Mouse (Mus musculus) macrophage (primary cell): Measurements from ENCODE around the gene Pde4d. TPM values are rescaled to one million over a fixed set of nuclear protein-coding genes. Genes with fewer than 3 reads are reported as not detected.

ENCODE experiments used
- H3K27ac ChIP-seq: fragments of 350-480 bp; formaldehyde crosslinking; 2 replicates; pipeline ENCODE4 v1.9.0; 2021
- H3K36me3 ChIP-seq: fragments of 350-480 bp; formaldehyde crosslinking; 2 replicates; pipeline ENCODE4 v1.9.0; 2021; ENCODE audit errors: inconsistent target
- H3K4me3 ChIP-seq: fragments of 350-480 bp; formaldehyde crosslinking; 2 replicates; pipeline ENCODE4 v1.9.0; 2021; ENCODE audit errors: inconsistent target
- H3K79me2 ChIP-seq: fragments of 350-480 bp; formaldehyde crosslinking; 2 replicates; pipeline ENCODE4 v1.9.0; 2021; ENCODE audit errors: inconsistent target
- WGBS: methylation state at CpG from one replicate; pipeline ENCODE4 v1.1.7; 2026; ENCODE audit warnings: inconsistent platforms; ENCODE audit not compliant: missing documents; 5-methylcytosine and 5-hydroxymethylcytosine counted together
- polyA plus RNA-seq: library from polyadenylated mRNA; stranded (reverse); fragments of 250-400 nt; gene quantifications from 3 replicates; pipeline ENCODE4 v1.2.4, GENCODE M21; 2018; ENCODE audit warnings: inconsistent platforms

Pde4d gene
- polyA plus RNA-seq, 1 experiment from 2014 or later: 0.82 TPM

DNA sequence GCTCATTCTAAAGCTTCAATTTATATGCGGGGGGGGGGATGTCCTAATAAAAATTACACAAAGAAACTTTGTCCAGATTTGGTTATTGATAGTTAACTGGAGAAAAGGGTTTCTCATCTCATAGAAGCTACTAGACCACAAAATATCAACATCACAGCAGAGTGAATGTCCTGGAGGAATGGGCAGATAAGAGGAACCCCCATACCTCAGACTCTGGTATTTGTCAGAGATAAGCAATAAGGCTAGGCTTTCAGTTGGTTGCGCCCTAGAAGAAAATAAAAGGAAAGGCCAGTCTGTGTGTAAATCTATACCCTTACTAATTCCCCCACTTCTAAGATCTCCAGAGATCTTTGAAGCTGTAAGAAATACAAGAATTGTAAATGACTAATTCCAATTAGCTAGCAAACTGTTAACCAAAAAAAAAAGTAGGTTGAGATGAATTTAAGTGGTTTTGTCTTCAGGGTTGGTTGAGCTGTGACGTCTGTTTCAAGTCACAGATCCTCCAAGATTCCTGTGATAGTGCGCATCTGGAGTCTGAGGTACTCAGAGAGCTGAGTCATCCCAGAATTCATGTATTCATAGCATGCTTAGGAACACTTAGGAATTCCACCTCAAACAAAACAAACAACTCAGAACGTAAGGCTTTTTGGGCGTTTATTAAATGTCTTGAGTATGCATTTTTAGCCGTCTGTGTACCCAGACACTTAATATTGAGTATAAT, 1197.9 kb downstream of the Pde4d start:
- Histone ChIP-seq H3K4me3 (no peak overlapping the region), H3K27ac (no peak overlapping the region), H3K79me2 (no peaks in the 10 kb centered on the region), H3K36me3 (no peaks in the 10 kb centered on the region)
- 91% methylated on average over 7 of the region's 7 CpGs for WGBS

GRCm38 (mm10) chr13:109648311-109648710, 1198.6 kb downstream of the Pde4d start:
- H3K27ac ChIP-seq: no peak overlapping the region
- H3K4me3 ChIP-seq: no peak overlapping the region
- no peaks in the 10 kb centered on the region for H3K36me3 ChIP-seq
- WGBS: 86% methylated on average over 2 of the region's 3 CpGs
- H3K79me2 ChIP-seq: no peaks in the 10 kb centered on the region

- no peak overlapping the region for H3K27ac ChIP-seq
- 83% methylated on average over 10 of the region's 10 CpGs for WGBS
- H3K36me3 ChIP-seq: no peaks in the 10 kb centered on the region
- H3K79me2 ChIP-seq: no peaks in the 10 kb centered on the region
- H3K4me3 ChIP-seq: no peak overlapping the region
These were observed 1202.2 kb downstream of the Pde4d start for GRCm38 (mm10) chr13:109651790-109652605.

- H3K36me3 ChIP-seq: no peaks in the 10 kb centered on the region
- 27% methylated on average over 7 of the region's 7 CpGs for WGBS
- no peak overlapping the region for H3K27ac ChIP-seq
- H3K4me3 ChIP-seq: no peak overlapping the region
- H3K79me2 ChIP-seq: no peaks in the 10 kb centered on the region
These were observed 1202.9 kb downstream of the Pde4d start for GRCm38 (mm10) chr13:109652631-109653030.

DNA sequence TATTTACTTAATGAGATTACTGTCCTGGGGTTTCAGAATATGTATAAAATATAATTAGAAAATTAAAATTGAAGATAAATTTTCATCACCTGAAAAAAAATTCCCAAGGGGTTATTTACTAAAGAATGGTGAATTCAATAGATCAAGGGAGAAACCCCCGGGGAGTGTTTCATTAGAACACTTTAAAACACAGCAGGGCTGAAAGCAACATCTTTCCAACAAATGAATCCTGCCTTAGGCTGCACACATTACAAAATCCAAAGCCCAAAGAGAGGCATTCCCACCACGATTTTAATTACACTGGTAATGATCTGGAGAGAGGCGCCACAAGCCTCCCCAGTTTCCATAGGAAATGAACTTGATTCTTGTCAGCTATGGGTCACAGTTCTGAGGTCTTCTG, 1205.6 kb downstream of the Pde4d start:
- H3K79me2 ChIP-seq: no peaks in the 10 kb centered on the region
- H3K36me3 ChIP-seq: no peaks in the 10 kb centered on the region
- H3K4me3 ChIP-seq: no peak overlapping the region
- no peak overlapping the region for H3K27ac ChIP-seq
- WGBS: 100% methylated on average over 3 of the region's 3 CpGs

DNA sequence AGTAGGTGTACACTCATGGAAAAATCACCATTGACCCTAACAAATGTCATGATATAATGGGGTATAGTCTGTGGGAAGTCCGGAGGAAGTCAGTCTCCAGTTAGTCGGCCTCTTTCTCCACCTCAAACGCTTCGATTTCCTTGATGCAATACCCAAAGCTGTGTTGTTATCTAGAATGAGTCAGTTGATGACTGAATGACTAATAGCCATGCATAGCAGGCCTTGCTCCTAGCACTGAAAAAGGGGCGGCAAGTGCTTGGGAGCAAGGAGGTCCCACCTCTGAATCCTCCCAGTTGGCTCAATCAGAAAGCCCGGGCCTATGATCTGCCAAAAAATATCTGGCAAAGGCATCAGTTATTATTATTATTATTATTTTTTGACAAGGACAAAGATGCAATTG, 1209.4 kb downstream of the Pde4d start:
- 55% methylated on average over 6 of the region's 6 CpGs for WGBS
- Histone ChIP-seq H3K36me3 (no peaks in the 10 kb centered on the region), H3K4me3 (no peak overlapping the region), H3K79me2 (no peaks in the 10 kb centered on the region), H3K27ac (no peak overlapping the region)

GRCm38 (mm10) chr13:109661345-109661744, 1211.6 kb downstream of the Pde4d start:
- Histone ChIP-seq H3K36me3 (no peaks in the 10 kb centered on the region), H3K79me2 (no peaks in the 10 kb centered on the region), H3K4me3 (no peak overlapping the region), H3K27ac (no peak overlapping the region)
- WGBS: 92% methylated on average over 3 of the region's 3 CpGs

GRCm38 (mm10) chr13:109662099-109662498, 1212.4 kb downstream of the Pde4d start:
- H3K36me3 ChIP-seq: no peaks in the 10 kb centered on the region
- H3K4me3 ChIP-seq: no peak overlapping the region
- 97% methylated on average over 5 of the region's 5 CpGs for whole genome bisulfite sequencing
- H3K27ac ChIP-seq: no peak overlapping the region
- H3K79me2 ChIP-seq: no peaks in the 10 kb centered on the region

GRCm38 (mm10) chr13:109662731-109663130, 1213.0 kb downstream of the Pde4d start:
- no peak overlapping the region for H3K4me3 ChIP-seq
- 96% methylated on average over 3 of the region's 3 CpGs for WGBS

DNA sequence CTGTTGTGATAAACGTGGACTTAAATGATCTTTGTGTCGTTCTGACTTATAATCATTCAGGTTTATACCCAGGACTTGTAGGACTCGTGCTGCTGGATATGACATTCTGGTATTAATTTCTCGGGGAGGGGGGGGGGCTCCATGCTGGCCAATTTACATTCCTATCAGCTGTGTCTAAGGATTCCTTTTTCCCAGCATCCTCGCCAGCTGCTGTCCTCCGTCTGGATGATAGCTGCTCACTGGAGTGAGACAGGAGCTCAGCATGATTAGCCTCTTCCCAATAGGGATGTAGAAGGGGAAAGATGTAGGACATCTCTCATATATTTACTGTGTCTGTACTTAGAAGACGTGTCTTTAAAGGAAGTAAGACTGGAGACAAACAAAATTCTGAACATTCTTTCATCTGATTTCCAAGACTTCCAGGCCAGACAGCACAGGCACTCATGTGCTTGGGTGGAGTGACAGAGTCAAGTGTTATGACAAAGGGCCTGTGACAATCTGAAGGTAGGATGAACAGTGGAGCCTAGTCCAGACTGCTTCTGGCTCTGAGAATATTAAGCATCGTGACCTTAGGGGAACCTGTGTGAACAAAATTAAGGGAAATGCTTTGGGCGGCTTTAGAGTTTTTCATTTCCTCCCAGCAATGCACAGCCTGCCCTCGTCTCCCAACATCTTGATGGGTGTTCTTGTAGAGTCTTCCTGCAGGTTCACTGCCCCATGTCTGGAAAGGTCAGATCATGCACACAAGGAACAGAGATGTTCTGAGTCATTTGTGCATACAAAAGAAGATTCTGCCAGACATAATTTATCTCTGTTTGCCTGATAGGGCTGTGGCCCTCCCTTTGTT, 1215.4 kb downstream of the Pde4d start:
- no peaks in the 10 kb centered on the region for H3K36me3 ChIP-seq
- H3K4me3 ChIP-seq: no peak overlapping the region
- no peaks in the 10 kb centered on the region for H3K79me2 ChIP-seq
- WGBS: 79% methylated on average over 10 of the region's 10 CpGs
- no peak overlapping the region for H3K27ac ChIP-seq

More at GRCm38 (mm10) chr13:109662731-109663130, 1213.0 kb downstream of the Pde4d start:
- Histone ChIP-seq H3K36me3 (no peaks in the 10 kb centered on the region), H3K79me2 (no peaks in the 10 kb centered on the region), H3K27ac (no peak overlapping the region)

- Histone ChIP-seq H3K36me3 (no peaks in the 10 kb centered on the region), H3K79me2 (no peaks in the 10 kb centered on the region), H3K4me3 (no peak overlapping the region), H3K27ac (no peak overlapping the region)
- WGBS: 95% methylated on average over 10 of the region's 10 CpGs
These were observed 1216.2 kb downstream of the Pde4d start for GRCm38 (mm10) chr13:109665803-109666403.

- Histone ChIP-seq H3K4me3 (no peak overlapping the region), H3K27ac (no peak overlapping the region)
- WGBS: 96% methylated on average over 4 of the region's 4 CpGs
These were observed 1220.2 kb downstream of the Pde4d start for GRCm38 (mm10) chr13:109669965-109670364.

DNA sequence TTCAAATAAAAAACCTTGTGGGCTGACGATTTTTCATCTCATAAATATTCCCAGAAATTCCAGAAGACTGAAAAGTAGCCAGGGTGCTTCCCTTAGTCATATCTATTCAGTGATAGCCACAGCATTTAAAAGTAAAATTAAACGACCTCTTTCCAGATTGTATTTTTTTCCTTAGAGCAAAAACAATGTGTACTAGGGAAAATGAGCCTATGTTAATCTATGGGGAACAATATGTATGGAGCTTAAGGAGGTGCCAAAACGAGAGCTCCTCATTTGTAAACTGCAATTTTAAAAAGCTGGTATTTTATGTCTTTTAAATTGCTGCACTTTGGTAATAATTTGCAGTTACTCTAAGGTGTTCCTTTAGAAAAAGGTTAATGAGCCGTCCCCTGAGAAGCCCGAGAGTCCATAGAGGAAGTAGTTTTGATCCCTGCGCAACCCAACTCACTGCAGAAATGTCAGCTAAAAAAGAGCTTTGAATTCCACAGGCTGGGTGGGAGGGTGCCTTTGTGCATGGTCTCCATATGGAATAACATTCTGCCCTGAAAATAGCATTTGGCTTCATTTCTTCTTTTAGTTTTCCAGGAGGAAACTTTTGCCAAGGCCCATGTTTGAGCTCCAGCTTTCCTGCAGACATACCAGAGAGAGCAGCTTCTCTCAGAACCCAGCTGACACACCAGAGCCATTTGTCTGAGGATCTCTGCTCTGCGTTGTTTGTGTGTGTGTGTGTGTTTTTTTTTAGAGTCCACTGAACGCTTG, 1222.0 kb downstream of the Pde4d start:
- Histone ChIP-seq H3K79me2 (no peaks in the 10 kb centered on the region), H3K4me3 (no peak overlapping the region), H3K36me3 (no peaks in the 10 kb centered on the region), H3K27ac (no peak overlapping the region)
- 75% methylated on average over 8 of the region's 8 CpGs for WGBS

More at GRCm38 (mm10) chr13:109669965-109670364, 1220.2 kb downstream of the Pde4d start:
- H3K79me2 ChIP-seq: no peaks in the 10 kb centered on the region
- H3K36me3 ChIP-seq: no peaks in the 10 kb centered on the region

DNA sequence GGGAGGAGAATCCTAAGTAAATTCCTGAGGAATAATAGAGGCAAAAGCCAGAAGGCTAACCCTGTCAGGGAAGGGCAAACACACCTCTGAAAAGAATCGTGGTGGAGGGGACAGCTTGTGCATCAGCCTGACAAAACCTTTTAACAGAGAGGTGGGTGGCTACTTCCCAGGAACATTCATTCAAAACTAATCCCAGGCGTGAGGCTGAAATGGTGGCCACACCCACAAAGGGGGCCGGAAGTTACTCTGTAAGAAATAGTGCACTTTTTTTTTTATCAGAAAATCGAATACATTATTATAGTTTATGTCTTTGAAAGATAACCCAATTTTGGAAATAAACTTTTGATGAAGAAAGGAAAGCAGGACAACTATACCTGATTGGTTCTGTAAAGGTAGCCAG, 1227.3 kb downstream of the Pde4d start:
- Histone ChIP-seq H3K27ac (no peak overlapping the region), H3K79me2 (no peaks in the 10 kb centered on the region), H3K36me3 (no peaks in the 10 kb centered on the region), H3K4me3 (no peak overlapping the region)
- 90% methylated on average over 4 of the region's 4 CpGs for WGBS
